Mouse (Mus musculus): ENCODE results near the gene Aox2.

DNA sequence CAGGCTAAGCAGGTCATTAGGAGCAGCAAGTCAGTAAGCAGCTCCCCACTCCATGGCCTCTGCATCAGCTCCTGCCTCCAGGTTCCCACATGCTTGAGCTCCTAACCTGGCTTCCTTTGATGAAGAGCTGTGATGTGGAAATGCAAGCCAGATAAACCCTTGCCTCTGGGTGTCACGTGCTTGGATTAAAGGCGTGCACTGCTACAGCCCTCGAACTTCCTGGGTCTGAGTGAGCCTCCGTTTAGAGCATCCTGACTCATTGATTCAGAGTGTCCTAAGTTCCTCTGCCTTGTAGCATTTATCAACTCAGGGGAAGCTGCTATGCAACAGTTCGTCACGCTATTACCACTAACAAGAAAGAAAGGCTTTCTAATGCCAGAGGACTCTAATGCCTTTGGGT lies 37.4 kb downstream of the Aox2 start:
- TF ChIP-seq GATA1 (IDR thresholded peaks at IDR 0.05; ENCODE audit: low read length): no peak
- no peak for TF ChIP-seq TAL1 (IDR thresholded peaks at IDR 0.05; ENCODE audit: low read length)
